Mouse (Mus musculus) right cerebral cortex, postnatal 25 days (tissue): ENCODE results near the gene Mfge8.

ENCODE experiments used
- DNase-seq: peaks from one replicate; pipeline ENCODE4 v3.0.0; 2022

Mfge8 gene

DNA sequence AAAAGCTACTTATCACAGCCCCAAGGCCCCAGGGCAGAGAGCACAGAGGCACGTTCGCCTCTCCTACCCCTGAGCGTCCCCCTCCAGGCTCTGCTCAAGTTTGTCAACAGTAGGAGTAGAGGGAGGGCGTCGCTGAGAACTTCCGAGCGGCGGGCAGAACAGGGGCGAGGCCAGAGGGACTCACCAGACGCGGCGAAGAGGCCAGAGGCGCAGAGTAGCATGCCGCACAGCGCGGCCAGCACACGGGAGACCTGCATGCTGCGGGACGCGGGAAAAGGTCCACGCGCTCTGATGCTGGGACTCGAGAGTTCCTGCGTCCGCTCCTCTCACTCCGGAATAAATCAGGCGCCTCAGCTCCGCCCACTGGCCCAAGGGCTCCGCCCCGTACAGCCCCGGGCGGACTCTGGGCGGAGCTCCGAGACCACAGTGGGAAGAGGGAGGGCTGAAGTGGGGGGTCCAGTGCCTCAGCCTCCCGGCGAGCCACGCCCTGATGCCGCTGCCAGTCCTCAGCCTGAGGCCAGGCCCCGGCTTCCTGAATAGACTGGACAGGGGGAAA, at the start of gene Mfge8:
Mfge8 (minus strand) TSS at position 350 of the 556 bp plus-strand sequence.
- peak; percentile 70 for DNase-seq

DNA sequence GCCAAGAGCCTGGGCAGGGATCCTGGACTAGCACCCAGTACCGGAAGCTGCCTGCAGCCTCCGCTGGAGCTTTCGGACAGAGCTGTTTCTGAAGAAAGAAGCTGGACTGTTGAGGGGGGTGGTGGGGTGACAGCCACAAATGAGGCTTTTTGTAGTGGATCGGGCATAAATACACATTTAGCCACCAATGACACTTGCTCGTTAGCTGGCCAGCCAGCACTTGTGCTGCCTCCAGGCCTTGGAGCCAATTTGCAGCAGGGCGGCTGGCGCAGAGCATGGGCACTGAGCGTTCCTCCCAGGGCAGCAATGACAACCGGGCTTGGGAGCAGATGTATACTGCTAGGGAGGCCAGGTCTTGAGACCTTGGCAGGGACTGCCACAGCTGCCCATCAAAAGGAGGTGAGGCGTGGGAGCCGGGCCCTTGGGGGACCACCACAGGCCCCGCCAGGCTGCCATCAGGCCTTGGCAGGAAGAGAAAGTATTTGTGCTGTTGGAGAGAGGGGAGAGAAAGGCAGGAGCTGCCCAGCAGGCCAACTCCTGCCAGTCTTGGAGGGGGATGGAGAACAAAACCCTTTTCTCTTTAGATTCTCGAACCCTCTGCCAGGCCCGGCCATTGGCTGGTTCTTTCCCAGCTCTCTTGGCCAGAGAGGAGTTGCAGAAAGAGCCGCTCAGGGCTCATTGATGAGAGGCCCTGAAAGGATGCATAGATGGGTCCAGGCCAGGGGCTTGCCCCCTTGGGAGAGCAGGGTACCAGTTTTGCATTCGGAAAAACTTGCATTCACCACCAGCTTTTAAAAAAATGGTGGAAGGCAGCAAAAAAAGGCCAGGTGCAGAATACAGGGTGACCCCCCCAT, 45.9 kb upstream of the Mfge8 start:
- peak; percentile 70 for DNase-seq

DNA sequence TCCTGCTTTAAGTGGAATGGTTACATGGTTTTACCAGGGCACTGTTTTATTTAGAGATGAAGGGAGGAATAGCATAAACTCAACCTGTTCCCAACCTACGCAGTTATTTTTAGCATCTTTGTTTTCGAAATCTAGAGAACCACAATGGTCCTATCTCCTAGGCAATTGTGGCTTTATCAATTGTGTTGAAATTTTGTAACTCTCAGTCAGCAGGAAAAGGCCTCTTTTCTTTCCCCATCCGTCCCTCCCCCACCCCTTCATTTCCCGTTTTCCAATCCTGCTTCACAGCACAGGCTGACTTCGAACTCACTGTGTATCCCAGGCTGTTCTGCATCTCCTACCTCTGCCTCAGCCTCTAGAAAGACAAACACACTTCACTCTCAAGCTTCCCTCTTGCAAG, 45.1 kb upstream of the Mfge8 start:
- DNase-seq, result no peak

DNA sequence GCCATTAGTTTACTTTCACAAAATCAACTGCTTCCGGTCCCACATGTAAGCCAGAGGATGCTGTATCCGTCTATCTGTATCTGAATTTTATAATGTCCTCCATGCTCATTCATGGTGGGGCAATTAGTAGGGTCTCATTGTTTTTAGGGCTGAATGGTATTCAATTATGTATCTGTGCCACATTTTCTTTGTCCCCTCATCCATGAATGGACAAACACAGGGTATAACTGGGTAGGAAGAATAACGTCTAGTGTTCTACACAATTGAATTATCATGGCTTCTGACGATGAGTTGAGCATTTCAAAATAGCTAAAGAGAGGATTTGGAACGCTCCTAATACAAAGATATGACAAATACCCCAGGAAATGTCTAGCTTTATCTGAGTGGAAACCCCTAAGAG, 42.6 kb upstream of the Mfge8 start:
- DNase-seq, result no peak

DNA sequence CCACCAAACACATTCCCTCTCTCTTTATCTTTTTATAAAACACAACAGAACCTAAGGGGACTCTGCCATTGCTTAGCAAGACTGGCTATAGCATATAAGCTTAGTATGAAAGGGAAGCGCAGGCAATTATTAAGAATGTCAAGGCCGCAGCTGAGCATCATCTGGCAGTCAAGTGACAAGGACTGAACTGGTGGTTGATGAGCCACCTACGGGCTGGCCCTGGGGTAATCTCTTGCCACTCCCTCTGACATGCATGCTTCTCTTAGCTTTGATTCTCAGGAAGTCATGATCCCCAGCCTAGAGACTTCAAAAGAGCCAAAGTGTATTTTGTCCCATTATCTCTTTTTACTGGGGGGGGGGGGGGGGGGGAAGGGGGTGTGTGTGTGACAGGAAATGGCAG, 41.7 kb upstream of the Mfge8 start:
- no peak for DNase-seq

DNA sequence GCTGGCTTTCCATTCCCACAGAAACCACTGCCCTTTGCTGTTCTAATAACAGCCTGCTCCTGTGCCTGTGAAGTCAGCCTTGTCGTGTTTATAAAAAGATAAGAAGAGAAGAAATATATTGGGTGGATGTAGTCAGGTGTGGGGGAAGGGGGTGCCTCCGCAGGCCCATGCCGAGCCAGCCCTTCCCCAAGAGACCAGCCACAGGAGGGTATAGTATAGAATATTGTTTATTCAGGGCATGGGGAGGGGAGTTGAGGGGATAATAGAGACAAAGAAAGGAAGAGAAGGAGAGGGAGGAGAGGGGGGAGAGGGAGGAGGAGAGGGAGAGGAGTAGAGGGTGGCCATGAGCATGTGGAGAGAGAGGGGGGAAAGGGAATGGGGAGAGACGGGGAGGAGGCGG, 40.4 kb upstream of the Mfge8 start:
- no peak for DNase-seq

DNA sequence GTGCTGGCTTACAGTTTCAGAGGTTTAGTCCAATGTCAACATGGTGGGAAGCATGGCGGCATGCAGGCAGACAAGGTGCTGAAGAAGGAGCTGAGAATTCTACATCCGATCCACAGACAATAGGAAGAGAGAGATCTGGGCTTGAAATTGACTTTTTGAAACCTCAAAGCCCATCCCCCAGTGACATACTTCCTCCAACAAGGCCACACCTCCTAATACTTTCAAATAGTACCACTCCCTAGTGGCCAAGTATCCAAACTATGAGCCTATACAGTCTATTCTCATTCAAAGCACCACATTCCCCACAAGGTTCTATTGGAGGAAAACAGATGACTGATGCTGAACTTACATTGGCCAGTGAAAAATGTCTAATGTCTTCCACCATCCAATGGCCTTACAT, 38.7 kb upstream of the Mfge8 start:
- DNase-seq, result no peak

DNA sequence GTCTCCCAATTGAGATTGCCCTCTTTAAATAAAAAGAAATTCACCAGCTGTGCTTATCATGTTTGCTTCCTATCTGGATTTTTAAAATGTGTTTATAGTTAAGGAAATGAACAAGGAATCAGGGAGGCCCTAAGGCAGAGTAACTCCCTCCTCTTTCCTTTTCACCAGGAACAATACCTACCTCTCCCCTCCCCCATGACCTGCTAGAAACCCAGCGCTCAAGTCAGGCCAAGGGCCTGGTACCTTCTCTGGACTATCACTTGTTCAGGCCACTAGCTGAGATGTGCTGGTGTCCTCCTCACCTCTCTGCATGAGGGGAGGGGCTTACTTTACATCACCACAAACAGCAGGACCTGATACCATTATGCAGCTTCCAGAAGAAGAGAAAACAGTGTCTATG, 34.6 kb upstream of the Mfge8 start:
- DNase-seq, result no peak

DNA sequence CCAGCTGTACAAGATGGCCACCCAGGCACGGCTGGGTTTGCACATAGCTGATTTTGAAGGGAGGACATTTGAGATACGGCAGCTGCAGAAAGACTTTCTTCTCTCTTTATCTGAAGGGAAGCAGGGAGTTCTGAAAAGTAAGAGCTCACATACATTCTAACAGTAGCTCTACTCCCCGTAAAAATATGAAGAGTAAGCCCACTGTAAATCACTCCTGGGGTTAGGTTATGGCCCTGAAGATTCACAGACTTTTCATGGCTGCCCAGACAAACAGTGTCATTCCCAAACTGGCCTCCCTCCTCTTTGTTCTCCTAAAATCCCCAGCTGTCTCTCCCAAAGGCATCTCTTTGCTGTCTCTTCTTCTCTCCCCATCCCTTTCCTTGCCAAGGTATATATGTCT, 24.9 kb upstream of the Mfge8 start:
- DNase-seq, result no peak

DNA sequence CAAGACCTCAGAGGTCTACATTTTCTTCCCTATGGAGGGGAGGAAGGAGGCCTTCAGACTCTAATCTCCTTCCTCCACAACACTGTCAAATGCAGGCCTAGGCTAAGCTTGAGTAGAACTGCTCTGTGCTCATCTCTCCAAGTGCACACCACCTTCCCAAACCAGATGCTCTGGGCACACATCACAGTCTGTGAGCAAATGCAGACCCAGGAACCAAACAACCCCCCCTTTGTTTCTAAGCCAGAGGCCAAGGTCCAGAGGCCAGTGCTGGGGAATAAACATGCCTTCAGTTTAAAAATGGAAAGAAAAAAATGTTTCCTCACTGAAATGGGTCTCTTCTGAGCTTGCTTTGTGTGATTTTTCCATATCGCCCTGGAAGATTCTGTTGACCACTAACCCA, 22.9 kb upstream of the Mfge8 start:
- no peak for DNase-seq

DNA sequence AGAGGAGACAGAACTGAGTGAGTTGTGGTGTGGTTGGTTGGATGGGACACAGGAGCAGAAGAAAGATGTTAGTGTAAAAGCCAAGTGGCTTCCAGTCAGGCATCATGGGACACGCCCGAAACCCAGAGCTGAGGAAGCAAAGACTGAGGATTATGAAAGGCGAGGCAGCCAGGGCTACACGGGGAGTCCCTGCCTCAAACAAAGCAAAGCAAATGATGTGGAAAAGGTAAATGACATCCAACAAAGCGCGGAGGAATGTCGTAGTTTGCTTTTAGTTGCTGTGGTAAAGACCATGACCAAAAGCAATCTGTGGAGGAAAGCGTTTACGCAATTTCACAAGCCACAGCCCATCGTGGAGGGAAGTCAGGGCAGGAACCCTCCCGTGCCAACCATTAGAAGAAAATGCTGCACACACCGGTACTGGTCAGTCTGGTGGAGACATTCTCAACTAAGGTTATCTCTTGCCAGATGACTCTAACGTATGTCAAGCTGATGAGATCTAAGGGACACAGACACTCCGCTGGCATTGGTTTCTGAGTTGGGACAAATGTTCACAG, 18.2 kb upstream of the Mfge8 start:
- DNase-seq, result no peak

DNA sequence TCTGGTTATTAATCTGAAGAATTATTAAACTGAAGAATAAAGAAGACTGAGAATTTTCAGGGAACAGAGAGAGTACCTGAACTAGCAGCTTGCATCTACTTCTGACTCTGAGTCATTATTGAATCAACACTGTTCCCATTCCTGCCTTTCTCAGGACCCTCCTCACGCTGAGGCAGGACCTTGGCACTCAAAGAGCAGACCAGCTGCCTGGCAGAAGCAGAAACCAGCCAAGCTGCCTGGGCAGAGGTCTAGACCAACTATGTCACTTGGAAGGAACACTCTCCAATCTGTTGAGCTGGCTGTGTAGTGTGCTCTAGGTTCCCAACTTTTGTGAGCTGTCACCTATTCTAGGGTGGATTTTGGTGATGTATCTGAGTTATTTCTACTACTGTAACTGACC, 10.5 kb upstream of the Mfge8 start:
- DNase-seq, result no peak

DNA sequence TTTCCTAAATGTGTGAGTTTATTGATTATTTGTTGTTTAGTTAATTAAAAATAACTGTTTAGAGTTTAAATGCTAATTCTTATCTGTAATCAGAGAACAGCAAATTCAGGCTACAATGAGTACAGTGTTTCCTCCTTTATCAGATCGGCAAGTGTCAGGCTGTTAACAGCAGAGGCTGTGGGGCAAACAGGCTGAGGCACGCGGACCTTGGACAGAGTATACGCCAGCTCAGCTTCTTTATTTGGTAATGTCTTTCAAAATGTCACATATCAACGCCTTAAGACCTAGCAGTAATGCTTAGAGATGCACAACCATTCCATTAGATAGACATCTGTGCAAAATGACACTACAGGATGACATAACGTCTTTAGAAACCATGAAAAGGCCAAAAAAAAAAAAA, 662 bp upstream of the Mfge8 start:
- no peak for DNase-seq

DNA sequence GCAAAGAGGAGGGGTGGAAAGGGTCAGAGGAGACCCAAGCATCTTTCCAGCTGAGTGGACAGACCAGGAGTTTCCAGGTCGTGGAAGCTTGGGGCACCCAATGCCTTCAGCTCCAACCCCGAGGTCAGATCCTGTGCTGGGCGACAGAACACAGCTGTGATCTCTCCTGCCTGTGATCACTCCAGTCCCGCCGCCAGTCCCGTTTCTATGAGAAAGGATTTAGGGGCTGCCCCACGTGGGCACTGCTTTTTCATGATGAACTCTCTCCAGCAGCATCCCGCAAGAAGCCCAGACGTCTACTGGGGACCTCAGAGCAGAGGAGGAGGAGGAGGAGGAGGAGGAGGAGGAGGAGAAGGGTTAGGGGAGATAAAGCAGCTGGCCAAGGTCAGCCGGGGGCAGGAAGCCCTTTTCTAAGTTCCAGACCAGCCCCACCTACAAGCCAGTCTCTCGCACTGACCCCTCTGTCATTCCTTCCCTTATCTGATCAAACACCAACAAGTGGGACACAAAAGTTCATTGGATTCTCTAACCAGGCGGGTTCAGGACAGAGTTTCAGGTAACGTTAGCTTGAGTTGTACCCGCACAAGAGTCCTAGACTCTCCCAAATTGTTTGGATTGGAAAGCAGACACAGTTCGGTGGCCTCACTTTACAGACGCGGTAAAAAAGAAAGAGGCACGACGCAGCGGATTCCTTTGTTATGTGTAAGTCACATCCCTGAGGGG, 768 bp downstream of the Mfge8 start:
- DNase-seq, result no peak

DNA sequence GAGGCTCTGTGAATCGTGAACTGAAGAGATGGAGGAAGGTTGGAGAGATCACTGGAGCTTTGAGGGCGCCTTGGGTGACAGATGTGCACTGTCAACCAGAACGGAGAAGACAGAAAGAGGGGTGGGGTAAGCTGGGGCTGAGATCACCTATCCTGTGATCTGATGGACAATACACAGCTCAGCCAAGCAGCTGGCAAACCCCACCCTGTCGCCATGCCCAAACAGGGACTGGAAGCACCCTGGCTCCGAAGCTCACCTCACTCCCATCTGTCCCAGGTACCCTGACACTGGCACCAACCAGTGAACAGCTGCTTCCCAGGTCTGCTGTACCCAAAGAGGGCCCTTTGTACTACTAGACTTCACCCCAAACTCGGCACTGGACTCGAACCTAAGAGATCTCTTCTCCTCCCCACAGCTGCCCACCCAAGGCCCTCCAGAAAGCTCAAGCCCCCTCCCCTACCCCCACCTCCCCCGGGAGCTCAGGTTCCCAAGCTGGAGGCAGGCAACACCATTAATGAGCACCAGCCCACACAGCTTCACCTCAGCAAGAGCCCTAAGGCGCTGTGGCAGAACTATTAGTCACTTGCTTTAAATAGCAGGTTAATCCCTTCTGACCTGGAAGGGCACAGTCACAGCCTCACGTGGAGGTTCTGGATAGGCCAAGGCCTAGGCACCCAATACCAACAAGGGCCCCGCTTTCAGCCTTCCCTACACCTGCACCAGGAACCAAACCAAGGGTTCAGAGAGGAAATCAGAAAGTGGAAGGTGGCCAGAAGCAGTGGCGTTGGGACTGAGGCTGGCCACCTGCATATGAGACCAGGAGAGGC, 1.6 kb downstream of the Mfge8 start:
- no peak for DNase-seq

DNA sequence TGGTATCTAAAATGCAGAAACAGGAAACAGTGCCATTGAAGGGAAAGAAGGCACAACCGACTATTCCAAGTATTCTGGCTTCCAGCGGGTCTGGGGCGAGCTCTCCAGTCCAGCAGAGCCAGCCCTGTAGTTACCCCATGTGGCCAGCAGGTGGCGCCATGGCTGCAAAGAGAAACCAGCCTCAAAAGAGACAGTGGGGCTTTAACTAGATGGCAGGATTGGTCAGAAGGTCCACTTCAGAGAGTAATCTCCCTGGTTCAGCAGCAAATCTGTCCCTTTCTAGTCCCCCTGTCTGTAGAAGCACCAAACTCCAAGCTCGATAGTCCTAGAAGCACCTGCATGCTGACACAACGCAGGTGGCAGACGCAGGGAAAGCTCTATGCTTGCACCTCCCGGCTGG, 8.0 kb downstream of the Mfge8 start:
- peak; percentile 81 for DNase-seq

DNA sequence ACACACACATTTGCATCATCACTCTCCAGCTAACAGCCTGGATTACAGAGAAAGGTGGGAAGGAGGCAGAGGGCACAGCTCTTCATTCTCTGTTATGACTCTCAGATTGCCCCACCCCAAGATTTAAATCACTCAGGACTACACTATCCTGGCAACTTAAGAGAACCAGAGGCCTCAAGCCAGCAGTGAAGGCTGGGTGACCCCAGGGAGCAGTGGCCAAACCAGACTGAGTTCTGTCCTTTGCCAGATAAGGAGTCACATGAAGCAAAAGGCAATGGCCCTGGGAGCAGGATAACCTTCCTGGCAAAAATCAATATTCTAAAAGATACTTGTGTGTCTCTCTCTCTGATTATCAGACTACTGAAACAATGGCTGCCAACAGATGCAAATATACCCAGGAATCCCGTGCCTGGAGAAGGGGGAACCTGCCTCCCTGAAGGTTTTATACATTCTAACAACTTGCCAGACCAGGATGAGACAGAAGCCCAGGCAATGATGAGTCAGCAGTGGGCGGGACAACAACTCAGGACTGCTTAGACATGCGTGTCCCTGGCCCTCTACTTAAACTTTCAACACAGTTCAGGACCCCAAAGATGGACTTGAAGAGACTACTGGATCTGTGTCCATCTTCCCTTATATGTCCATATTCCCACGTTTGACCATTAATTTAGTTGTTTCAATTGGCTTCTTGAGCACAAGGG, 8.8 kb downstream of the Mfge8 start:
- no peak for DNase-seq

DNA sequence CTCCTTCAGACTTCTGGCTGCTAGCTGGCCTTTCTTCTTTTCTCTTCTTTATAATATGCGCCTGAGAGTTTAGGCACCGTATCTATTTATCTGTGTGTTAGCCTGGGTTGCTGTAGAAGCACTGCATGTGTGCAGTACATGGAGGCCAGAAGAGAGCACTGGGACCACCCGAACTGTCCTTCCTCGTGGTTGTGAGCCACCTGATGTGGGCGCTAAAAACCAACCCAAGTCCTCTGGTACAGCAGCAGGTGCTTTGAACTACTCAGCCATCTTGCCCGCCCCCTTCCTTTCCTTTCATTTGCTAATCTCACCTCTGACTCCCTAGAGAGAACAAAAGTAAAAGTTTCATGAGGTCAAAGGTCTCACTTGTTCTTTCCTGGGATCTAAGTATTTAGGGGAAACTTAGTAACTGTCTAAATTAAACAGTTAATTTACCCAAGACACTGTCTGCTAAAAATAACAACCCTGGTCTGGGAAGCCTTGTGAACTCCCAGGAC, 9.5 kb downstream of the Mfge8 start:
- DNase-seq, result no peak

DNA sequence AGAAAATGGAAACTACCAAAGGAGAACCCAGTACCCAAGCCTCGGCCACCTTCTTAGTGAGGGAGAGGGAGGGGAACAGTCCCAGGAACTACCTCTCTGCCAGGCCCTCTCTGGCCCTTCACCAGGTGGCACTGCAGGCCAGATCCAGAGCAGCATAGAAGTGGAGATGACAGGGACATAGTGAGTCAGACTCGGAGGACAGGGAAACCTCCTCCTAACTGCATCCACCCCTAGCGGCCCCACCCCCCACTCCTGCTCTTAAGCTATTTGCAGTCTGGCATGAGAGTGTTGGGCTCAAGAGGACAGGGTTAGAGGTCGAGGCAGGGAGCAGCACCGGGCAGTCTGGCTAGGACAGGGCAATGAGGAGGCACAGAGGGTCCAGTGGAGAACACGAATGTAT, 15.5 kb downstream of the Mfge8 start:
- DNase-seq, result no peak

DNA sequence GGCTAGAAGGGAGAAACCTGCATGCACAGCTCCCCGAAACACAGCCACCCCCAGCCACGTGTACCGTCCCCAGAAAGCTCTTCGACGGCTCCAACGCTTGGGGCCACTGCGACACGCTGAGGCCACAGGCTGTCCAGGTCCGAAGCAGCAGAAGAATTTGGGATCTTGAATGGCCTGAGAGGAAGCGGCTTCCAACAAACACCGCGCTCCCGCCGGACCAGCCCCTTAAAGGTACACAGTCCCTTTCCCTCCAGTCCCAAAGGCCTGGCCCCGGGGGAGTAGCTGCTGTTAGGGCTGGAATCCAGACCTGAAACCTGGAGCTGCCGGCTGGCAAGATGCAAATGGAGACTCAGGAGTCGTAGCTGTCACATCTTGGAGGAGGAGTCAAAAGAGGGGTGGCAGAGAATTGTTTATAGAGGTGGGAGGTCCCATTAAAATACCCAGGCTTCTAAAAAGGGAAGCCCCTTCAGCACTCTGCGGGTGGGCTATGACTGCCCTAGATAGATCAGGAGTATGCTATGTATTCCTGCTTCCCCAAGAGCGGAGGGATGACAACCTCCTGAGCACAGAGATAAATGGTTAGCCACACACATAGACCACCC, 17.9 kb downstream of the Mfge8 start, which contains the start of gene Hapln3:
Hapln3 (minus strand) TSS at position 176 of the 602 bp plus-strand sequence.
- no peak for DNase-seq

DNA sequence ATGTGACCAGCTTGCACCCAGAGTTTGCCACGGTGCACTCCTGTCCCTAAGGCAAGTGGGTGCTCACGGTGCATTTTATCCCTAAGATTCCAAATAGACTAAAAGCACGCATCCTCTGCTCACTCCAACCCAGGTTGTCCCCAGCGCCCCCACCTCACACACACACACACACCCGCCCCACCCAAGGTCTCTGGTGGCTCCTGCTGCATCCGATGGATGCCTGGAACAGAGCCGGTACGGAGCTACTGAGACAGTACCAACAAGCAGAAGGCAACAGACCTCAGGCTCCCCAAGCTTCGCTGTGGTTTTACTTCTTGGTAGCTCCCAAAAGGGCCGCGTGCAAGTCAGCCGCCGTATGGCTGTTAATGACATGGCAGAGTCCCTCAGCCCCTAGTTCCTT, 18.5 kb downstream of the Mfge8 start:
- no peak for DNase-seq

DNA sequence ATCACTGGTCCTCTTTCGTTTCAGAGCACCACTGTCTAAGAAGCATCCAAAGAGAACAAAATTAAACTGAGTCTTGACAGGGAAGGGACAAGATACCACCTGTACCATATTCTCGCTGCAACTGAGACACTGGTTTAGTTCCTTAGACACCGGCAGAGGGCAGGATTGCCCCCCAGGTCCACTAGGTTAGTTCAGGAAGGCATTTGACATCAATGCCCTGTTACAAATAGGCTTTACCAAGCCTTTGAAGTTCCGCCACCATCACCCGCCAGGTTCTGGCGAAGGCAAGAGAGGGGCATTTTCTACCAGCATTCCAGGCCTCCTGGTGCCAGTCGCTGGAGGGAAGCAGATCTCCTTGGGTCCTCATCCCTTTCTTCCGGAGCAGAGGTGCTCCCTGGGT, 19.0 kb downstream of the Mfge8 start:
- DNase-seq, result no peak
